Mouse (Mus musculus) lung, embryonic 14.5 days (tissue): ENCODE measurements around the gene Prkag2. TPM values are rescaled to one million over a fixed set of nuclear protein-coding genes. Genes with fewer than 3 reads are reported as not detected.
A peak's percentile ranks its signal among the peaks of the same experiment; 100 is the strongest.

Experiments used
- ATAC-seq: fragments of 200-750 bp; cut with Nextera tagmentation; 2 replicates; pipeline ENCODE4 v1.8.0; 2017; ENCODE audit warnings: mild to moderate bottlenecking, moderate TSS enrichment, moderate library complexity; ENCODE audit not compliant: insufficient read depth
- DNase-seq: peaks from one replicate; pipeline ENCODE4 v3.0.0-alpha.2; 2015
- H3K27ac ChIP-seq: fragments of 300-500 bp; sonication (generic); 2 replicates; pipeline ENCODE4 v1.5.1; 2014; ENCODE audit warnings: low read depth, mild to moderate bottlenecking, moderate library complexity
- H3K27me3 ChIP-seq: fragments of 300-500 bp; sonication (generic); 2 replicates; pipeline ENCODE4 v1.6.1; 2014; ENCODE audit warnings: low read length, control low read depth; ENCODE audit not compliant: insufficient read depth
- H3K36me3 ChIP-seq: fragments of 300-500 bp; sonication (generic); 2 replicates; pipeline ENCODE4 v1.6.1; 2014; ENCODE audit warnings: control low read depth; ENCODE audit not compliant: insufficient read depth
- H3K4me1 ChIP-seq: fragments of 300-500 bp; sonication (generic); 2 replicates; pipeline ENCODE4 v1.6.1; 2014; ENCODE audit warnings: antibody characterized with exemption, control low read depth; ENCODE audit not compliant: insufficient read depth
- H3K4me2 ChIP-seq: fragments of 300-500 bp; sonication (generic); 2 replicates; pipeline ENCODE4 v1.6.1; 2014; ENCODE audit warnings: mild to moderate bottlenecking
- H3K4me3 ChIP-seq: fragments of 300-500 bp; sonication (generic); 2 replicates; pipeline ENCODE4 v1.5.1; 2014; ENCODE audit warnings: low read depth, low read length
- H3K9ac ChIP-seq: fragments of 300-500 bp; sonication (generic); 2 replicates; pipeline ENCODE4 v1.6.1; 2014
- H3K9me3 ChIP-seq: fragments of 300-500 bp; sonication (generic); 2 replicates; pipeline ENCODE4 v1.6.1; 2016; ENCODE audit warnings: low read depth, low read length, control low read depth
- CTCF ChIP-seq: IDR thresholded peaks from 2 replicates; pipeline ENCODE4 v1.5.1; 2016; ENCODE audit warnings: antibody characterized with exemption, low read depth
- WGBS: fragments of 180-500 bp; shearing (Covaris S2); extraction: QIAGEN DNeasy Blood & Tissue Kit; methylation state at CpG from one replicate; pipeline ENCODE4 v1.1.7; 2014; 5-methylcytosine and 5-hydroxymethylcytosine counted together
- polyA plus RNA-seq: library from polyadenylated mRNA; unstranded; fragments of >200 nt; fragmentation: Nextera tagmentation; extraction: Ambion mirVana; gene quantifications from 2 replicates; pipeline ENCODE4 v1.2.1, GENCODE M21; 2014

The Prkag2 gene
- polyA plus RNA-seq, 1 experiment from 2014 or later = 25.6 TPM

GRCm38 (mm10) chr5:25099367-25100156, 880 bp downstream of the Prkag2 start:
- Histone ChIP-seq H3K27me3 (peaks cover 20% of the 10 kb centered on the region; the same call in 1 of the 2 replicates), H3K36me3 (no peaks in the 10 kb centered on the region), H3K9ac (peak overlapping the region; percentile 60), H3K4me3 (peak overlapping the region; percentile 51), H3K9me3 (no peaks in the 10 kb centered on the region), H3K27ac (no peak overlapping the region), H3K4me1 (no peaks in the 10 kb centered on the region), H3K4me2 (peak overlapping the region; percentile 79)
- under 1% methylated on average over 45 of the region's 45 CpGs for WGBS
- peak; percentile 74 for ATAC-seq
- TF ChIP-seq CTCF = no peak
- DNase-seq = peak; percentile 65

- no peak for DNase-seq
- Histone ChIP-seq H3K9me3 (no peaks in the 10 kb centered on the region), H3K4me1 (no peaks in the 10 kb centered on the region), H3K36me3 (no peaks in the 10 kb centered on the region), H3K27me3 (peaks cover 20% of the 10 kb centered on the region; the same call in 1 of the 2 replicates), H3K4me3 (no peak overlapping the region), H3K27ac (no peak overlapping the region), H3K9ac (no peak overlapping the region), H3K4me2 (no peak overlapping the region)
- TF ChIP-seq CTCF = no peak
- no peak for ATAC-seq
- WGBS = 62% methylated on average over 3 of the region's 3 CpGs
These were observed 2.6 kb downstream of the Prkag2 start for GRCm38 (mm10) chr5:25097891-25098290.

- H3K27me3 ChIP-seq = peaks cover 20% of the 10 kb centered on the region; the same call in 1 of the 2 replicates
- no peak overlapping the region for H3K9ac ChIP-seq
- no peak for TF ChIP-seq CTCF
- H3K4me2 ChIP-seq = no peak overlapping the region
- no peaks in the 10 kb centered on the region for H3K4me1 ChIP-seq
- H3K9me3 ChIP-seq = no peaks in the 10 kb centered on the region
- ATAC-seq (no peak), DNase-seq (no peak)
- 69% methylated on average over 4 of the region's 4 CpGs for WGBS
- H3K36me3 ChIP-seq = no peaks in the 10 kb centered on the region
- H3K4me3 ChIP-seq = no peak overlapping the region
- no peak overlapping the region for H3K27ac ChIP-seq
These were observed 4.0 kb downstream of the Prkag2 start for GRCm38 (mm10) chr5:25096431-25096830.

- 75% methylated on average over 8 of the region's 8 CpGs for WGBS
- H3K36me3 ChIP-seq = no peaks in the 10 kb centered on the region
- no peak for ATAC-seq
These were observed 7.7 kb downstream of the Prkag2 start for GRCm38 (mm10) chr5:25092630-25093245.

GRCm38 (mm10) chr5:25089258-25089972, 11.0 kb downstream of the Prkag2 start:
- Histone ChIP-seq H3K27ac (no peak overlapping the region), H3K36me3 (no peaks in the 10 kb centered on the region), H3K9ac (no peak overlapping the region), H3K4me2 (no peak overlapping the region), H3K4me1 (peaks cover 11% of the 10 kb centered on the region; the same call in 1 of the 2 replicates), H3K4me3 (no peak overlapping the region), H3K27me3 (no peaks in the 10 kb centered on the region), H3K9me3 (no peaks in the 10 kb centered on the region)
- WGBS = 69% methylated on average over 6 of the region's 6 CpGs
- TF ChIP-seq CTCF = no peak
- no peak for ATAC-seq
- DNase-seq = no peak

More at GRCm38 (mm10) chr5:25092630-25093245, 7.7 kb downstream of the Prkag2 start:
- Histone ChIP-seq H3K4me3 (no peak overlapping the region), H3K4me1 (no peaks in the 10 kb centered on the region), H3K27ac (no peak overlapping the region), H3K9me3 (no peaks in the 10 kb centered on the region), H3K27me3 (no peaks in the 10 kb centered on the region), H3K9ac (no peak overlapping the region), H3K4me2 (no peak overlapping the region)
- DNase-seq = no peak
- no peak for TF ChIP-seq CTCF

GRCm38 (mm10) chr5:25088633-25089032, 11.8 kb downstream of the Prkag2 start:
- no peak for DNase-seq
- Histone ChIP-seq H3K27ac (no peak overlapping the region), H3K4me3 (no peak overlapping the region), H3K9ac (no peak overlapping the region), H3K27me3 (no peaks in the 10 kb centered on the region), H3K9me3 (no peaks in the 10 kb centered on the region), H3K4me1 (peaks cover 11% of the 10 kb centered on the region; the same call in 1 of the 2 replicates), H3K36me3 (no peaks in the 10 kb centered on the region), H3K4me2 (no peak overlapping the region)
- 65% methylated on average over 4 of the region's 4 CpGs for WGBS
- ATAC-seq = no peak
- no peak for TF ChIP-seq CTCF

- H3K4me2 ChIP-seq = no peak overlapping the region
- DNase-seq (no peak), ATAC-seq (no peak; the same call in 1 of the 2 replicates)
- TF ChIP-seq CTCF = no peak
- H3K4me3 ChIP-seq = no peak overlapping the region
- no peaks in the 10 kb centered on the region for H3K9me3 ChIP-seq
- no peaks in the 10 kb centered on the region for H3K36me3 ChIP-seq
- WGBS = 67% methylated on average over 13 of the region's 13 CpGs
- no peak overlapping the region for H3K27ac ChIP-seq
- peaks cover 11% of the 10 kb centered on the region; the same call in 1 of the 2 replicates for H3K4me1 ChIP-seq
- H3K27me3 ChIP-seq = no peaks in the 10 kb centered on the region
- no peak overlapping the region for H3K9ac ChIP-seq
These were observed 12.3 kb downstream of the Prkag2 start for GRCm38 (mm10) chr5:25088111-25088510.
